8 mouse cellular contexts compared by ENCODE assay signal in genomic region chr15:86067581-86067910, GRCm38 (mm10). TPM values are rescaled to one million over a fixed set of nuclear protein-coding genes. Genes with fewer than 3 reads are reported as not detected.
DNase-seq lines count a peak whose midpoint lies in the region; ATAC-seq and TF ChIP-seq lines count a peak whose summit lies in the region.

No protein-coding gene starts in this region.

- H3K27me3 ChIP-seq in heart, embryonic 10.5 days (ENCODE audit: insufficient read depth, poor library complexity, severe bottlenecking): no peaks in the 10 kb centered on the region
- peaks cover 24% of the 10 kb centered on the region for H3K27me3 ChIP-seq in CH12.LX (replicated peaks)
- H3K27me3 ChIP-seq in intestine, embryonic 16.5 days (replicated peaks; ENCODE audit: control insufficient read depth, insufficient read depth, low read length): no peaks in the 10 kb centered on the region

- 36% methylated on average over 6 of the region's 6 CpGs for WGBS in heart, embryonic 10.5 days
- 29% methylated on average over 6 of the region's 6 CpGs for WGBS in intestine, embryonic 16.5 days

- no peak overlapping the region for H3K4me3 ChIP-seq in heart, embryonic 10.5 days
- peak overlapping the region in 1 of 3 experiments; percentile 15 for H3K4me3 ChIP-seq in CH12.LX (replicated peaks in 1 of 3; ENCODE audit: low read depth in 2 of 3, low read length in 2 of 3, poor library complexity in 1 of 3)
- no peak overlapping the region for H3K4me3 ChIP-seq in intestine, embryonic 16.5 days (ENCODE audit: low read length)

- TF ChIP-seq POLR2A in CH12.LX (IDR thresholded peaks at IDR 0.05; ENCODE audit: low read depth, low read length): no peak

- no peak for TF ChIP-seq RAD21 in CH12.LX (IDR thresholded peaks at IDR 0.05; ENCODE audit: low read depth, low read length)

- peak; percentile 59 for TF ChIP-seq EP300 in CH12.LX (IDR thresholded peaks at IDR 0.05; ENCODE audit: low read length)

- H3K27ac ChIP-seq in heart, embryonic 10.5 days: peak overlapping the region; percentile 31; the same call in 1 of the 2 replicates
- H3K27ac ChIP-seq in CH12.LX (ENCODE audit: insufficient read depth, low read depth): no peak overlapping the region
- H3K27ac ChIP-seq in intestine, embryonic 16.5 days (ENCODE audit: low read length): peak overlapping the region; percentile 37; the same call in 1 of the 2 replicates

- peaks cover 4% of the 10 kb centered on the region; the same call in 1 of the 2 replicates for H3K36me3 ChIP-seq in heart, embryonic 10.5 days
- H3K36me3 ChIP-seq in CH12.LX (replicated peaks in 1 of 2; ENCODE audit: control insufficient read depth in 1 of 2, insufficient read depth in 1 of 2, low read length in 1 of 2): no peaks in the 10 kb centered on the region
- no peaks in the 10 kb centered on the region; the same call in 1 of the 2 replicates for H3K36me3 ChIP-seq in intestine, embryonic 16.5 days (ENCODE audit: control insufficient read depth, insufficient read depth, low read length)

- no peaks in the 10 kb centered on the region for H3K9me3 ChIP-seq in heart, embryonic 10.5 days
- peaks cover 2% of the 10 kb centered on the region for H3K9me3 ChIP-seq in CH12.LX (replicated peaks; ENCODE audit: low read length)
- H3K9me3 ChIP-seq in intestine, embryonic 16.5 days (ENCODE audit: control insufficient read depth, low read length): no peaks in the 10 kb centered on the region

- TF ChIP-seq CTCF in CH12.LX (conservative IDR thresholded peaks at IDR 0.05 in 1 of 2, IDR thresholded peaks at IDR 0.05 in 1 of 2; ENCODE audit: low read depth in 2 of 2, low read length in 2 of 2): no peak

- dilution Hi-C loops in CH12.LX (cut with MboI; ENCODE audit: extremely low pct_ligation_motif_present, extremely low pct_unique_long_range_greater_than_20kb, low sequenced_read_pairs): no loop called here

- H3K79me2 ChIP-seq in CH12.LX (replicated peaks; ENCODE audit: control insufficient read depth, extremely low read depth, insufficient read depth, poor library complexity, severe bottlenecking): no peaks in the 10 kb centered on the region

- no peak for DNase-seq in heart, embryonic 10.5 days (ENCODE audit: low spot score)
- DNase-seq in heart, postnatal 4 days: no peak
- peak; percentile 54 for DNase-seq in CH12.LX (ENCODE audit: extremely low read depth)
- DNase-seq in natural killer cell, adult 2 months (ENCODE audit: low spot score in 2 of 2): peak; percentile 89 to 91
- DNase-seq in frontal cortex, postnatal 10 days (ENCODE audit: low spot score in 2 of 2): no peak
- no peak for DNase-seq in right cerebral cortex, postnatal 4 days
- no peak for DNase-seq in left cerebral cortex, adult 9 months (ENCODE audit: low spot score in 2 of 2)

- H3K4me1 ChIP-seq in heart, embryonic 10.5 days: peaks cover 63% of the 10 kb centered on the region
- peaks cover 18 to 65% of the 10 kb centered on the region in 2 experiments for H3K4me1 ChIP-seq in CH12.LX (ENCODE audit: control insufficient read depth in 1 of 2, insufficient read depth in 2 of 2)
- H3K4me1 ChIP-seq in intestine, embryonic 16.5 days (ENCODE audit: control insufficient read depth, insufficient read depth, low read length): peaks cover 43% of the 10 kb centered on the region

- H3K9ac ChIP-seq in CH12.LX (ENCODE audit: insufficient read depth, low read depth): no peak overlapping the region
- H3K9ac ChIP-seq in intestine, embryonic 16.5 days (ENCODE audit: low read depth, low read length): peak overlapping the region; percentile 40; the same call in 1 of the 2 replicates

- ATAC-seq in intestine, embryonic 16.5 days: peak; percentile 36

- in situ Hi-C loops in CH12.LX (cut with MboI; ENCODE audit: low pct_ligation_motif_present, low pct_unique_long_range_greater_than_20kb, low sequenced_read_pairs): no loop called here

- no peak overlapping the region for H3K4me2 ChIP-seq in CH12.LX (ENCODE audit: insufficient read depth, low read depth, poor library complexity, severe bottlenecking)
- H3K4me2 ChIP-seq in intestine, embryonic 16.5 days (ENCODE audit: low read depth, low read length): no peak overlapping the region

TF ChIP-seq in CH12.LX, 34 proteins besides CTCF, POLR2A, EP300 and RAD21:
- TF ChIP-seq MAFK (IDR thresholded peaks at IDR 0.05; ENCODE audit: insufficient replicate concordance, low read length) (no peak), ZC3H11A (IDR thresholded peaks at IDR 0.05; ENCODE audit: low read depth, low read length) (no peak), TBP (conservative IDR thresholded peaks at IDR 0.05; ENCODE audit: low read depth, low read length) (no peak), UBTF (IDR thresholded peaks at IDR 0.05; ENCODE audit: low read depth, low read length) (no peak), SIN3A (IDR thresholded peaks at IDR 0.05; ENCODE audit: low read length) (no peak), IRF4 (IDR thresholded peaks at IDR 0.05; ENCODE audit: low read depth, low read length) (peak; percentile 47; the same call in 1 of the 2 replicates), RCOR1 (conservative IDR thresholded peaks at IDR 0.05; ENCODE audit: low read depth, low read length) (no peak), NELFE (IDR thresholded peaks at IDR 0.05; ENCODE audit: low read depth, low read length) (no peak), CHD1 (IDR thresholded peaks at IDR 0.05; ENCODE audit: low read depth, low read length) (no peak), ZNF384 (IDR thresholded peaks at IDR 0.05; ENCODE audit: low read depth, low read length) (no peak), ZKSCAN1 (IDR thresholded peaks at IDR 0.05; ENCODE audit: borderline replicate concordance, low read depth, low read length) (no peak), JUN (IDR thresholded peaks at IDR 0.05; ENCODE audit: insufficient read depth, low read depth, low read length) (no peak), ELF1 (IDR thresholded peaks at IDR 0.05; ENCODE audit: low read depth, low read length) (no peak), HCFC1 (IDR thresholded peaks at IDR 0.05; ENCODE audit: low read depth, low read length) (no peak), USF1 (IDR thresholded peaks at IDR 0.05; ENCODE audit: low read depth, low read length) (no peak), ETS1 (conservative IDR thresholded peaks at IDR 0.05; ENCODE audit: low read depth, low read length) (peak; percentile 54), MAZ (IDR thresholded peaks at IDR 0.05; ENCODE audit: low read depth, low read length) (no peak), MYC (IDR thresholded peaks at IDR 0.05; ENCODE audit: low read depth, low read length) (peak; percentile 67; the same call in 1 of the 2 replicates), NRF1 (IDR thresholded peaks at IDR 0.05; ENCODE audit: low read depth, low read length) (no peak), E2F4 (IDR thresholded peaks at IDR 0.05; ENCODE audit: insufficient replicate concordance, low read depth, low read length) (no peak), SMC3 (IDR thresholded peaks at IDR 0.05; ENCODE audit: low read depth, low read length) (no peak), CHD2 (IDR thresholded peaks at IDR 0.05; ENCODE audit: low read length) (no peak), GABPA (IDR thresholded peaks at IDR 0.05; ENCODE audit: insufficient replicate concordance, low read depth, low read length) (no peak), TCF12 (IDR thresholded peaks at IDR 0.05; ENCODE audit: low read depth, low read length) (no peak), POLR2AphosphoS2 (IDR thresholded peaks at IDR 0.05; ENCODE audit: low read depth, low read length) (no peak), MXI1 (IDR thresholded peaks at IDR 0.05; ENCODE audit: low read depth, low read length) (peak; percentile 56; the same call in 1 of the 2 replicates), MAX (IDR thresholded peaks at IDR 0.05; ENCODE audit: low read length) (peak; percentile 79), PAX5 (IDR thresholded peaks at IDR 0.05; ENCODE audit: low read length) (no peak), BHLHE40 (IDR thresholded peaks at IDR 0.05; ENCODE audit: low read depth, low read length) (peak; percentile 89), KAT2A (IDR thresholded peaks at IDR 0.05; ENCODE audit: insufficient replicate concordance, low read length) (no peak), MEF2A (IDR thresholded peaks at IDR 0.05; ENCODE audit: borderline replicate concordance, low read depth, low read length) (no peak), JUND (conservative IDR thresholded peaks at IDR 0.05; ENCODE audit: low read depth, low read length) (no peak), ZMIZ1 (IDR thresholded peaks at IDR 0.05; ENCODE audit: low read depth, low read length) (no peak)

RNA-seq across cellular contexts. Expression of gene Gramd4, which starts 10.1 kb away (rescaled TPM):
- 9.6 and 11.6 TPM in 2 replicates for polyA plus RNA-seq in heart, embryonic 10.5 days (2016; fragmentation: Nextera tagmentation; extraction: Ambion mirVana)
- total RNA-seq in heart, postnatal 4 days (2021): 10 to 100 TPM; 30.1 to 33.6 TPM
- total RNA-seq in CH12.LX (2012; rRNA removed): 0.08 and 0.17 TPM in 2 replicates
- total RNA-seq in CH12.LX (2014; rRNA removed): 0.66 TPM in 2 replicates
- 0.56 and 0.63 TPM in 2 replicates for polyA plus RNA-seq in CH12.LX (2012; ENCODE audit: insufficient read length, low read depth)
- 9.1 and 9.5 TPM in 2 replicates for polyA plus RNA-seq in intestine, embryonic 16.5 days (2015; fragmentation: Nextera tagmentation; extraction: Ambion mirVana)

RNA-seq across cellular contexts. Expression of gene Celsr1, which starts 34.0 kb away (rescaled TPM):
- 1.3 and 2.3 TPM in 2 replicates for polyA plus RNA-seq in heart, embryonic 10.5 days (2016; fragmentation: Nextera tagmentation; extraction: Ambion mirVana)
- total RNA-seq in heart, postnatal 4 days (2021): 10 to 100 TPM; 20.0 to 21.3 TPM
- 0.17 TPM in 1 of 2 replicates, not detected in the other for total RNA-seq in CH12.LX (2012; rRNA removed)
- not detected in 2 replicates for total RNA-seq in CH12.LX (2014; rRNA removed)
- polyA plus RNA-seq in CH12.LX (2012; ENCODE audit: insufficient read length, low read depth): not detected in 2 replicates
- polyA plus RNA-seq in intestine, embryonic 16.5 days (2015; fragmentation: Nextera tagmentation; extraction: Ambion mirVana): 0.51 and 0.70 TPM in 2 replicates

Comparison
In these comparisons a context has a peak if more than half of its experiments do, and no peak if none do; other contexts are left out.
1. DNase-seq: peak in CH12.LX (single experiment) and natural killer cell, adult 2 months (2 of 2); none in heart, embryonic 10.5 days (single experiment), heart, postnatal 4 days (single experiment), frontal cortex, postnatal 10 days (0 of 2), right cerebral cortex, postnatal 4 days (single experiment) and left cerebral cortex, adult 9 months (0 of 2).